Mouse (Mus musculus) ES-E14 (cell line): ENCODE results near the gene Tlk1. TPM values are rescaled to one million over a fixed set of nuclear protein-coding genes. Genes with fewer than 3 reads are reported as not detected.
A peak's percentile ranks its signal among the peaks of the same experiment; 100 is the strongest.

Experiments
- DNase-seq: peaks from one replicate; pipeline ENCODE4 v3.0.0-alpha.2; 2013; ENCODE audit warnings: low read depth, low spot score
- H3K27ac ChIP-seq: 2 replicates; pipeline ENCODE4 v1.5.1; 2012; ENCODE audit warnings: low read depth, mild to moderate bottlenecking, low read length, moderate library complexity, mixed read lengths; ENCODE audit not compliant: poor library complexity, insufficient read depth, severe bottlenecking
- H3K36me3 ChIP-seq: 2 replicates; pipeline ENCODE4 v1.6.1; 2012; ENCODE audit warnings: mild to moderate bottlenecking, low read length, moderate library complexity, mixed read lengths; ENCODE audit not compliant: control insufficient read depth, poor library complexity, insufficient read depth, severe bottlenecking
- H3K4me1 ChIP-seq, 2 experiments: fragments of 150-350 bp in 1 of 2; sonication (generic) in 1 of 2; 2 replicates each; pipeline ENCODE4 v1.6.1; 2012; ENCODE audit warnings: low read length in 2 of 2, mild to moderate bottlenecking in 1 of 2, mixed read lengths in 1 of 2; ENCODE audit not compliant: control insufficient read depth in 2 of 2, insufficient read depth in 2 of 2, poor library complexity in 1 of 2
- H3K4me3 ChIP-seq, 2 experiments: fragments of 150-350 bp in 1 of 2; sonication (generic) in 1 of 2; 2 replicates each; pipeline ENCODE4 v1.5.1; 2012; ENCODE audit warnings: low read length in 2 of 2, low read depth in 1 of 2, mild to moderate bottlenecking in 1 of 2, mixed read lengths in 1 of 2; ENCODE audit not compliant: insufficient read depth in 1 of 2, poor library complexity in 1 of 2, severe bottlenecking in 1 of 2
- H3K9ac ChIP-seq: 2 replicates; pipeline ENCODE4 v1.6.1; 2012; ENCODE audit warnings: low read depth, mild to moderate bottlenecking, low read length, mixed read lengths; ENCODE audit not compliant: poor library complexity, insufficient read depth, severe bottlenecking
- H3K9me3 ChIP-seq: fragments of 150-350 bp; sonication (generic); 2 replicates; pipeline ENCODE4 v1.6.1; 2012; ENCODE audit warnings: low read depth, mild to moderate bottlenecking, low read length; ENCODE audit not compliant: control insufficient read depth, insufficient read depth
- CHD2 ChIP-seq: IDR thresholded peaks from 2 replicates; pipeline ENCODE4 v1.6.1; 2014; ENCODE audit warnings: mild to moderate bottlenecking, low read depth, low read length, inconsistent platforms
- HCFC1 ChIP-seq: IDR thresholded peaks from 2 replicates; pipeline ENCODE4 v1.6.1; 2012; ENCODE audit warnings: low read length, inconsistent platforms, borderline replicate concordance; ENCODE audit not compliant: insufficient read depth
- MAFK ChIP-seq: IDR thresholded peaks from 2 replicates; pipeline ENCODE4 v1.6.1; 2014; ENCODE audit warnings: mild to moderate bottlenecking, low read depth, low read length, inconsistent platforms; ENCODE audit not compliant: insufficient read depth
- ZC3H11A ChIP-seq: IDR thresholded peaks from 2 replicates; pipeline ENCODE4 v1.6.1; 2012; ENCODE audit warnings: low read depth, mild to moderate bottlenecking, inconsistent platforms, low read length, borderline replicate concordance
- ZNF384 ChIP-seq: IDR thresholded peaks from 2 replicates; pipeline ENCODE4 v1.6.1; 2012; ENCODE audit warnings: low read depth, low read length, inconsistent platforms
- in situ Hi-C, 2 experiments: fragments of 600-800 bp; cut with MboI; formaldehyde crosslinking; loops; one replicate each; pipeline ENCODE4 v1.15.1; 2025; ENCODE audit warnings: low sequenced_read_pairs in 2 of 2, inconsistent platforms in 1 of 2; ENCODE audit not compliant: unreplicated experiment in 2 of 2
- total RNA-seq: library from RNA; depleted of rRNA; stranded (reverse); fragments of 300-350 nt; gene quantifications from 2 replicates; pipeline ENCODE4 v1.2.3, GENCODE M21; 2012

Tlk1 gene
- total RNA-seq, 1 experiment: 37.2 TPM

GRCm38 (mm10) chr2:70844694-70845395, 19.3 kb upstream of the Tlk1 start:
- no peak overlapping the region for H3K9ac ChIP-seq
- H3K4me3 ChIP-seq: no peak overlapping the region
- TF ChIP-seq ZC3H11A: no peak
- no peak for TF ChIP-seq HCFC1
- TF ChIP-seq ZNF384: no peak
- TF ChIP-seq CHD2: no peak
- TF ChIP-seq MAFK: no peak
- DNase-seq: no peak
- H3K9me3 ChIP-seq: no peaks in the 10 kb centered on the region
- no peaks in the 10 kb centered on the region for H3K4me1 ChIP-seq
- in situ Hi-C loops: no loop called here
- no peak overlapping the region for H3K27ac ChIP-seq
- no peaks in the 10 kb centered on the region for H3K36me3 ChIP-seq

- no peak overlapping the region for H3K9ac ChIP-seq
These were observed 16.6 kb upstream of the Tlk1 start for GRCm38 (mm10) chr2:70842049-70842618.

DNA sequence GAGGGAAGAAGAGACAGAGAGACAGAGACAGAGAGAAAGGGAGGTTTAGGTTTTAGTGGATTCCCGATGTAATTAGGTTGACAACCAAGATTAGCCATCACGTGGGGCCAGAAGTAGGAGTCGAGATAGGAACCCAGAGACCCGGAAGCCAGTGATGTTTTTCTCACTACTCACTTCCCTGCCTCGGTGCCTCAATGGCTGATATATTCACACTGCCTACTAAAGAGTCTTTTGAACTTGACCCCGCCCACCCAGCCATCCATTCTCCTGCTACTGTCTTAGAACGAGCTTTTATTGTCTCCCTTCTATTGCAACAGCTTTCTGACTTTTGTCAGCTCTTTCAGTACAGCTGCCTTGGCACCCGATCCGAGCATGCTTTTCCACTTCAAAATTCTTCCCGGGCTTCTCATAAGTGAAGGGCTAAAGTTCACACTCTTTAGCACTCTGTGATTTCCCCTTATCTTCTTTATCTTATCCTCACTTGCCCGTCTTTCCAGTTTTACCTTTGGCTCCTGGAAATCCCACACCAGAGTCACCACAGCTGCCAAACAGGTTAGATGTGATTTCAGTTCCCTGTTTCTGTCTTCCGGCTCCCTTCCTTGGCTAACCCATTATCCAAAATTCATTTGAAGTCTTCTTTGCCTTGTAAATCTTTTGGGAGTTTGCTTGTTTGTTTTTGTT, 13.1 kb upstream of the Tlk1 start:
- in situ Hi-C loops: no loop called here

More at GRCm38 (mm10) chr2:70842049-70842618, 16.6 kb upstream of the Tlk1 start:
- in situ Hi-C loops: no loop called here
- Histone ChIP-seq H3K27ac (no peak overlapping the region), H3K4me3 (no peak overlapping the region), H3K9me3 (no peaks in the 10 kb centered on the region), H3K4me1 (peaks cover 0 to 3% of the 10 kb centered on the region in 2 experiments; a peak in 1 of 4 replicates), H3K36me3 (no peaks in the 10 kb centered on the region)
- no peak for DNase-seq
- TF ChIP-seq ZNF384: no peak

GRCm38 (mm10) chr2:70836306-70836651, 10.8 kb upstream of the Tlk1 start:
- Histone ChIP-seq H3K9ac (no peak overlapping the region), H3K4me1 (peaks cover 0 to 6% of the 10 kb centered on the region in 2 experiments; a peak in 1 of 4 replicates), H3K27ac (no peak overlapping the region), H3K36me3 (no peaks in the 10 kb centered on the region), H3K9me3 (no peaks in the 10 kb centered on the region), H3K4me3 (no peak overlapping the region)
- no peak for TF ChIP-seq ZC3H11A
- DNase-seq: no peak
- in situ Hi-C loops: no loop called here

More for the DNA sequence above, 13.1 kb upstream of the Tlk1 start:
- Histone ChIP-seq H3K9me3 (no peaks in the 10 kb centered on the region), H3K27ac (no peak overlapping the region), H3K4me3 (no peak overlapping the region), H3K4me1 (peaks cover 0 to 3% of the 10 kb centered on the region in 2 experiments; a peak in 1 of 4 replicates), H3K36me3 (no peaks in the 10 kb centered on the region), H3K9ac (no peak overlapping the region)
- peak; percentile 22 for DNase-seq
- TF ChIP-seq HCFC1: no peak
- TF ChIP-seq ZNF384: no peak
- TF ChIP-seq MAFK: no peak
- TF ChIP-seq ZC3H11A: no peak
- TF ChIP-seq CHD2: no peak
